Comparison of ENCODE assay signal across 17 mouse cellular contexts in the genomic region with DNA sequence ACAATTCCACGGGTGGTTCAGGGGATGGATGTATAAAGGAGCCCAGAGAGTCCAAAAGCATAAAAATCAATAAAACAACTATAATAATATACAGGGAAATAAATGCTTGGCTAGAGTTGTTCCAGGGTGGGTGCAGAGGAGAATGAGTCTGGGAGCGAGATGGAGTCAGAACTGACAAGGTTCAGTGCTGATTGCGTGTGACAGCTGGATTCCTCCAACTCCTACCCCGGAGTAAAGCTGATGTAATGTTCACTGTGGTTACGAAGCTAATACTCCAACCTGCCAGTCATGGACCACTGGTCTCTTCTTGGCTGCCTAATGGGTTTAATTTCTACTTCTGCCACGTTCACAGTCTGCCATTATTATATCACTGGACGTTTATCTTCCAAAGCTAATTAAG. TPM values are rescaled to one million over a fixed set of nuclear protein-coding genes. Genes with fewer than 3 reads are reported as not detected.
DNase-seq lines count a peak whose midpoint lies in the region; ATAC-seq and TF ChIP-seq lines count a peak whose summit lies in the region.
"Had no signal": no experiment of that assay in that cellular context is flagged by ENCODE, and none has a peak within 500 bp of the region (broad histone marks: within the 10 kb centered on the region; RNA-seq: fewer than 3 reads in every experiment).

No protein-coding gene starts in this region.

- TF ChIP-seq POLR2A in kidney, adult 2 months (IDR thresholded peaks at IDR 0.05; ENCODE audit: low read depth, low read length), result no peak

- DNase-seq in kidney, postnatal 0 days (ENCODE audit: low spot score), result peak; percentile 7
- DNase-seq in kidney, adult 2 months, result no peak
- peak; percentile 8 for DNase-seq in retina, embryonic 14.5 days (ENCODE audit: low spot score)
- DNase-seq in adrenal gland, adult (ENCODE audit: inconsistent age in 2 of 2, low spot score in 1 of 2), result no peak
- no peak for DNase-seq in forebrain, embryonic 14.5 days (ENCODE audit: low spot score)
- DNase-seq: adrenal gland, adult 8-10 months; adrenal gland, postnatal 14 days; adrenal gland, postnatal 36 days; B cell, adult 2 months; cerebellum, adult 18-20 months; cerebellum, adult 8-10 months; cerebellum, adult 9-11 months; cerebellum, postnatal 25 days had no signal

- H3K9ac ChIP-seq in kidney, postnatal 0 days (ENCODE audit: low read depth, low read length), result no peak overlapping the region
- no peak overlapping the region for H3K9ac ChIP-seq in forebrain, embryonic 14.5 days (ENCODE audit: low read length)
- H3K9ac ChIP-seq: embryonic facial prominence, embryonic 12.5 days; forebrain, embryonic 13.5 days had no signal

- no peak overlapping the region for H3K4me3 ChIP-seq in kidney, postnatal 0 days (replicated peaks; ENCODE audit: low read depth, low read length)
- no peak overlapping the region for H3K4me3 ChIP-seq in kidney, adult 2 months (ENCODE audit: insufficient read depth, low read depth, low read length)
- no peak overlapping the region for H3K4me3 ChIP-seq in forebrain, embryonic 14.5 days (ENCODE audit: low read depth, low read length)
- H3K4me3 ChIP-seq: embryonic facial prominence, embryonic 10.5 days; embryonic facial prominence, embryonic 12.5 days; forebrain, embryonic 13.5 days had no signal

- no peak overlapping the region for H3K4me2 ChIP-seq in kidney, postnatal 0 days (ENCODE audit: low read length)
- H3K4me2 ChIP-seq in forebrain, embryonic 14.5 days (ENCODE audit: low read length), result no peak overlapping the region
- H3K4me2 ChIP-seq: embryonic facial prominence, embryonic 12.5 days; forebrain, embryonic 13.5 days had no signal

- H3K9me3 ChIP-seq in kidney, postnatal 0 days (replicated peaks; ENCODE audit: low read length), result no peaks in the 10 kb centered on the region
- no peaks in the 10 kb centered on the region for H3K9me3 ChIP-seq in forebrain, embryonic 14.5 days (replicated peaks; ENCODE audit: control insufficient read depth, low read length)
- H3K9me3 ChIP-seq: embryonic facial prominence, embryonic 10.5 days; embryonic facial prominence, embryonic 12.5 days; forebrain, embryonic 13.5 days had no signal

- H3K4me1 ChIP-seq in kidney, postnatal 0 days (replicated peaks; ENCODE audit: insufficient read depth, low read length), result no peaks in the 10 kb centered on the region
- H3K4me1 ChIP-seq in kidney, adult 2 months (ENCODE audit: control insufficient read depth, insufficient read depth, low read length), result no peaks in the 10 kb centered on the region
- peaks cover under 1% of the 10 kb centered on the region; the same call in 1 of the 2 replicates for H3K4me1 ChIP-seq in forebrain, embryonic 14.5 days (ENCODE audit: control insufficient read depth, insufficient read depth, low read length)
- H3K4me1 ChIP-seq: embryonic facial prominence, embryonic 12.5 days had no signal

- ATAC-seq in kidney, postnatal 0 days (replicated peaks; ENCODE audit: low FRiP score, low read depth), result no peak
- ATAC-seq in forebrain, embryonic 14.5 days, result no peak
- ATAC-seq: forebrain, embryonic 13.5 days; forebrain, embryonic 16.5 days had no signal

- no peaks in the 10 kb centered on the region for H3K27me3 ChIP-seq in kidney, postnatal 0 days (ENCODE audit: insufficient read depth, low read length)
- no peaks in the 10 kb centered on the region for H3K27me3 ChIP-seq in kidney, adult 2 months (replicated peaks; ENCODE audit: control insufficient read depth, insufficient read depth, low read length)
- no peaks in the 10 kb centered on the region for H3K27me3 ChIP-seq in forebrain, embryonic 14.5 days (replicated peaks; ENCODE audit: control insufficient read depth, insufficient read depth, low read length)

- WGBS in kidney, postnatal 0 days, result 40% methylated on average over 7 of the region's 7 CpGs
- WGBS in kidney, adult 2 months, result 30% methylated on average over 7 of the region's 7 CpGs
- 82% methylated on average over 7 of the region's 7 CpGs for WGBS in forebrain, embryonic 14.5 days

- no peak overlapping the region for H3K27ac ChIP-seq in kidney, postnatal 0 days
- no peak overlapping the region for H3K27ac ChIP-seq in kidney, adult 2 months (ENCODE audit: insufficient read depth, low read depth, low read length)
- no peak overlapping the region for H3K27ac ChIP-seq in forebrain, embryonic 14.5 days (ENCODE audit: low read depth, low read length)
- H3K27ac ChIP-seq: embryonic facial prominence, embryonic 10.5 days; embryonic facial prominence, embryonic 12.5 days; forebrain, embryonic 13.5 days had no signal

- TF ChIP-seq CTCF in kidney, postnatal 0 days (IDR thresholded peaks at IDR 0.05; ENCODE audit: low read depth), result no peak
- no peak for TF ChIP-seq CTCF in kidney, adult 2 months (conservative IDR thresholded peaks at IDR 0.05; ENCODE audit: insufficient read depth, insufficient read length, low read depth, low read length)

- H3K36me3 ChIP-seq in kidney, postnatal 0 days (ENCODE audit: insufficient read depth, low read length), result no peaks in the 10 kb centered on the region
- H3K36me3 ChIP-seq in kidney, adult 2 months (ENCODE audit: control insufficient read depth, insufficient read depth, low read length), result no peaks in the 10 kb centered on the region
- H3K36me3 ChIP-seq in forebrain, embryonic 14.5 days (ENCODE audit: control insufficient read depth, insufficient read depth, low read length), result no peaks in the 10 kb centered on the region
- H3K36me3 ChIP-seq: embryonic facial prominence, embryonic 10.5 days; embryonic facial prominence, embryonic 12.5 days had no signal

RNA-seq across cellular contexts. Expression of a gene that starts 36.5 kb away (rescaled TPM):
- 0.04 and 0.37 TPM in 2 replicates for polyA plus RNA-seq in kidney, postnatal 0 days (2015; fragmentation: Nextera tagmentation; extraction: Ambion mirVana)
- polyA plus RNA-seq in kidney, adult 2 months (2012; rRNA removed), result 0.02 and 0.08 TPM in 2 replicates
- 1.7 and 2.0 TPM in 2 replicates for polyA plus RNA-seq in forebrain, embryonic 14.5 days (2014; fragmentation: Nextera tagmentation; extraction: Ambion mirVana)

Comparison
In these comparisons a context has a peak if more than half of its experiments do, and no peak if none do; other contexts are left out.
1. DNase-seq: peak in kidney, postnatal 0 days (single experiment) and retina, embryonic 14.5 days (single experiment); none in kidney, adult 2 months (single experiment), adrenal gland, adult (0 of 2) and forebrain, embryonic 14.5 days (single experiment).